Mouse (Mus musculus) kidney, adult 2 months (tissue): Measurements from ENCODE around the gene Naa50.

Experiments used
- CTCF ChIP-seq: fragments of 200-500 bp; conservative IDR thresholded peaks from 2 replicates; pipeline ENCODE4 v1.5.1; 2011; ENCODE audit warnings: low read depth, mild to moderate bottlenecking, control low read depth, low read length, moderate library complexity, mixed read lengths; ENCODE audit not compliant: insufficient read depth, insufficient read length
- POLR2A ChIP-seq: fragments of 200-500 bp; IDR thresholded peaks from one replicate; pipeline ENCODE4 v1.6.1; 2011; ENCODE audit warnings: low read depth, low read length, control low read depth

- TF ChIP-seq POLR2A (no peak), CTCF (no peak)
These were observed 40.3 kb upstream of the Naa50 start for GRCm38 (mm10) chr16:44099377-44099776.
